Mouse (Mus musculus) hindbrain, embryonic 11.5 days (tissue): ENCODE measurements around the gene Bmp4. TPM values are rescaled to one million over a fixed set of nuclear protein-coding genes. Genes with fewer than 3 reads are reported as not detected.
A peak's percentile ranks its signal among the peaks of the same experiment; 100 is the strongest.

Source experiments
- ATAC-seq: fragments of 200-750 bp; cut with Nextera tagmentation; 2 replicates; pipeline ENCODE4 v1.8.0; 2017; ENCODE audit warnings: mild to moderate bottlenecking, moderate TSS enrichment, moderate library complexity; ENCODE audit not compliant: low FRiP score
- DNase-seq: peaks from one replicate; pipeline ENCODE4 v3.0.0-alpha.2; 2015; ENCODE audit warnings: low spot score
- H3K27ac ChIP-seq: fragments of 300-500 bp; sonication (generic); 2 replicates; pipeline ENCODE4 v1.5.1; 2014; ENCODE audit warnings: mild to moderate bottlenecking, low read depth, low read length
- H3K27me3 ChIP-seq: fragments of 300-500 bp; sonication (generic); 2 replicates; pipeline ENCODE4 v1.6.1; 2014; ENCODE audit warnings: mild to moderate bottlenecking, low read length, moderate library complexity, mixed read lengths; ENCODE audit not compliant: control insufficient read depth, insufficient read depth
- H3K36me3 ChIP-seq: fragments of 300-500 bp; sonication (generic); 2 replicates; pipeline ENCODE4 v1.6.1; 2014; ENCODE audit warnings: mild to moderate bottlenecking, low read length, moderate library complexity, mixed read lengths; ENCODE audit not compliant: control insufficient read depth, insufficient read depth
- H3K4me1 ChIP-seq: fragments of 300-500 bp; sonication (generic); replicated peaks from 2 replicates; pipeline ENCODE4 v1.6.1; 2014; ENCODE audit warnings: low read length, mixed read lengths; ENCODE audit not compliant: control insufficient read depth, insufficient read depth
- H3K4me2 ChIP-seq: fragments of 300-500 bp; sonication (generic); replicated peaks from 2 replicates; pipeline ENCODE4 v1.6.1; 2014; ENCODE audit warnings: mild to moderate bottlenecking, low read depth, low read length
- H3K4me3 ChIP-seq: fragments of 300-500 bp; sonication (generic); 2 replicates; pipeline ENCODE4 v1.5.1; 2014; ENCODE audit warnings: low read depth, low read length
- H3K9ac ChIP-seq: fragments of 300-500 bp; sonication (generic); 2 replicates; pipeline ENCODE4 v1.6.1; 2014; ENCODE audit warnings: low read depth, low read length
- H3K9me3 ChIP-seq: fragments of 300-500 bp; sonication (generic); 2 replicates; pipeline ENCODE4 v1.6.1; 2016; ENCODE audit warnings: low read length; ENCODE audit not compliant: control insufficient read depth
- WGBS: fragments of 180-500 bp; shearing (Covaris S2); extraction: QIAGEN DNeasy Blood & Tissue Kit; methylation state at CpG from one replicate; pipeline ENCODE4 v1.1.7; 2014; 5-methylcytosine and 5-hydroxymethylcytosine counted together
- polyA plus RNA-seq: library from polyadenylated mRNA; unstranded; fragments of >200 nt; fragmentation: Nextera tagmentation; extraction: Ambion mirVana; gene quantifications from 2 replicates; pipeline ENCODE4 v1.2.1, GENCODE M21; 2014

The Bmp4 gene
- polyA plus RNA-seq, 1 experiment from 2014 or later: 11.4 TPM

DNA sequence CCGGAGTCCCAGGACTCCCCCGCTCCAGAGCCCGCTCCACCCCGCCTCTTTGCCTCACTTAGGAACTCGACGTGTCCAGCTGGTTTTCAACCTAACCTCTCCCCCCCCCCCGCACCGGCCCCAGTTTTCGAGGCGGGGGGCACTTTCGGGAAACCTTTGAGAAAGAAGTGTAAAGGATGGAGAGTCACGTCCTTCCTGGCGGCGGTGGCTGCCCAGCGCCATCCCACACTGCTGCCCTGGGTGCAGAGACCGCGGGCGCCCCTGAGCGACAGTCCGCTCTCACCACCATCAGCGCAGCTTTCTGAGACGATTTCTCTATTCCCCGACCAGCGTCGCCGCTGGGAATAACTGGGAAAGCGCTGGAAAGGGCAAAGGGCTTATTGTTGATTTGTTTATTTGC, 1.8 kb downstream of the Bmp4 start:
- Histone ChIP-seq H3K27me3 (peaks cover 51% of the 10 kb centered on the region), H3K4me1 (0 out of 2 replicates have a peak, but pooled peaks cover 5% of the 10 kb centered on the region), H3K4me3 (peak overlapping the region; percentile 48), H3K36me3 (no peaks in the 10 kb centered on the region), H3K9me3 (no peaks in the 10 kb centered on the region), H3K4me2 (peak overlapping the region; percentile 81), H3K9ac (no peak overlapping the region), H3K27ac (no peak overlapping the region)
- DNase-seq (peak; percentile 70), ATAC-seq (no peak)
- WGBS: under 1% methylated on average over 26 of the region's 27 CpGs

- Histone ChIP-seq H3K27me3 (peaks cover 51% of the 10 kb centered on the region), H3K4me2 (peak overlapping the region; percentile 81), H3K9ac (peak overlapping the region; percentile 31; the same call in 1 of the 2 replicates), H3K36me3 (no peaks in the 10 kb centered on the region), H3K4me1 (0 out of 2 replicates have a peak, but pooled peaks cover 5% of the 10 kb centered on the region), H3K27ac (no peak overlapping the region), H3K4me3 (peak overlapping the region; percentile 48), H3K9me3 (no peaks in the 10 kb centered on the region)
- ATAC-seq (peak; percentile 31), DNase-seq (peak; percentile 68)
- under 1% methylated on average over 39 of the region's 41 CpGs for WGBS
Observed at GRCm38 (mm10) chr14:46387821-46388481, 2.5 kb downstream of the Bmp4 start.

DNA sequence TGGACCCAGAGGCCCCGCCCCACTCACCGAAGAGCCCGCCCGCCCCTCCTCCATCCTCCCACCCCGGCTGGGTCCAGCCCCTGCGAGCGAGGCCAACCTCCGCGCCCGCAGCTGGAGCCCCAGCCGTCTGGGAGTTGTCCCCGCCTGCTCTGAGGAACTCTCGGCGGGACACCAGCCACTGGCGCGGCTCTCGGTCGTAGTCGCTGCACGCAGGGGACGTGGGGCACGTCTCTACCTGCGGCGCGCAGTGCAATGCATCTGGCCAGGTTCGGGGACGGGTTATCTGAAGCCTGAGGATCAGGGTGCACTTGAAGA, 3.2 kb downstream of the Bmp4 start:
- H3K4me1 ChIP-seq: 0 out of 2 replicates have a peak, but pooled peaks cover 5% of the 10 kb centered on the region
- H3K9ac ChIP-seq: peak overlapping the region; percentile 31; the same call in 1 of the 2 replicates
- no peaks in the 10 kb centered on the region for H3K9me3 ChIP-seq
- H3K4me3 ChIP-seq: peak overlapping the region; percentile 48
- H3K27ac ChIP-seq: no peak overlapping the region
- peak; percentile 90 for ATAC-seq
- H3K36me3 ChIP-seq: no peaks in the 10 kb centered on the region
- H3K4me2 ChIP-seq: peak overlapping the region; percentile 81
- peaks cover 52% of the 10 kb centered on the region for H3K27me3 ChIP-seq
- DNase-seq: peak; percentile 86
- under 1% methylated on average over 27 of the region's 27 CpGs for WGBS

GRCm38 (mm10) chr14:46386478-46387356, 3.8 kb downstream of the Bmp4 start:
- Histone ChIP-seq H3K9ac (no peak overlapping the region), H3K4me2 (peak overlapping the region; percentile 81), H3K4me3 (peak overlapping the region; percentile 48), H3K4me1 (0 out of 2 replicates have a peak, but pooled peaks cover 5% of the 10 kb centered on the region), H3K9me3 (no peaks in the 10 kb centered on the region), H3K27ac (no peak overlapping the region), H3K27me3 (peaks cover 56% of the 10 kb centered on the region), H3K36me3 (no peaks in the 10 kb centered on the region)
- 1% methylated on average over 28 of the region's 28 CpGs for whole genome bisulfite sequencing
- no peak for DNase-seq
- ATAC-seq: peak; percentile 8; the same call in 1 of the 2 replicates

- H3K9ac ChIP-seq: no peak overlapping the region
Observed at GRCm38 (mm10) chr14:46385701-46386477, 4.6 kb downstream of the Bmp4 start.

DNA sequence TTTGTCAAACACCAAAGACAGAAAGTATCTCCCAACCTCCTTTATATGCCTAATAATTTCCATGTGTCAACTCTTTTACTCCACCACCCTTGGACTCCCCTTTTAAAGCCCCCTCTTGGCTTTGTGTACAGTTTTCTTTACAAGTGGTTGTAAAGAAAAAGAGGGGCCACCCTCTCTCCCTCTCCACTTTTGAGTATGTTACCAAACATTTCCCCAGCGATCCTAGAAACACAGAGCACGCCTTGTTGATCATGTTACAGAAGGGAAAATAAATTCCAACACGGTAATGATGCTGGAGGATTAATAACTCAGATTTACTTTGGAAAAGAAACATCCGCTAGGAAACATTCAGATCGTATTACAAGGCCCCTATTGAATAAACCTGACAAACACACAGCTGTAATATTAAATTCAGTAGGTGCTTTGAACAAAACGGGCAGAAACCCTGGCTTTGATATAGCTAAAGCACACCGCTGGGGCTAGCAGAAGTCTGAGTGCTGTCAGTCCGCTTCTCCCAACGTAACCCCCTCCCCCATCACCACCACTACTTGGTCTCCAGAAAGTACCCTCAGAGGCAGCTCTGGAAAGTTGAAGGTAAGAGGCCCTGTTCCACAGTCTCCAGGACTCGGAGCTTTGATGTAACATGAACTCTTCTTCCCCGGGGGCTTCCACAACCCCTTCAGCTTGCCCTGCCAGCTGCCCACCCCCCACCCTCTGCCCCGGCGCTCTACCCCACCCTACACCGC, 5.3 kb downstream of the Bmp4 start:
- no peak for ATAC-seq
- WGBS: 12% methylated on average over 14 of the region's 14 CpGs
- no peaks in the 10 kb centered on the region for H3K9me3 ChIP-seq
- 0 out of 2 replicates have a peak, but pooled peaks cover 5% of the 10 kb centered on the region for H3K4me1 ChIP-seq
- H3K27me3 ChIP-seq: peaks cover 59% of the 10 kb centered on the region
- H3K27ac ChIP-seq: no peak overlapping the region
- peak overlapping the region; percentile 48 for H3K4me3 ChIP-seq
- peak; percentile 60 for DNase-seq
- peak overlapping the region; percentile 81 for H3K4me2 ChIP-seq
- no peaks in the 10 kb centered on the region for H3K36me3 ChIP-seq
- H3K9ac ChIP-seq: no peak overlapping the region

More at GRCm38 (mm10) chr14:46385701-46386477, 4.6 kb downstream of the Bmp4 start:
- peak; percentile 59 for DNase-seq
- under 1% methylated on average over 39 of the region's 39 CpGs for WGBS
- Histone ChIP-seq H3K4me2 (peak overlapping the region; percentile 81), H3K4me1 (0 out of 2 replicates have a peak, but pooled peaks cover 5% of the 10 kb centered on the region), H3K27me3 (peaks cover 57% of the 10 kb centered on the region), H3K4me3 (peak overlapping the region; percentile 48), H3K36me3 (no peaks in the 10 kb centered on the region), H3K27ac (no peak overlapping the region), H3K9me3 (no peaks in the 10 kb centered on the region)
- no peak for ATAC-seq

GRCm38 (mm10) chr14:46381457-46381856, 9.0 kb downstream of the Bmp4 start:
- H3K4me3 ChIP-seq: no peak overlapping the region
- H3K4me2 ChIP-seq: no peak overlapping the region
- H3K4me1 ChIP-seq: no peaks in the 10 kb centered on the region
- no peaks in the 10 kb centered on the region for H3K36me3 ChIP-seq
- H3K9me3 ChIP-seq: no peaks in the 10 kb centered on the region
- 30% methylated on average over 6 of the region's 6 CpGs for WGBS
- peaks cover 43% of the 10 kb centered on the region for H3K27me3 ChIP-seq
- DNase-seq: no peak
- ATAC-seq: no peak
- no peak overlapping the region for H3K9ac ChIP-seq
- no peak overlapping the region for H3K27ac ChIP-seq

DNA sequence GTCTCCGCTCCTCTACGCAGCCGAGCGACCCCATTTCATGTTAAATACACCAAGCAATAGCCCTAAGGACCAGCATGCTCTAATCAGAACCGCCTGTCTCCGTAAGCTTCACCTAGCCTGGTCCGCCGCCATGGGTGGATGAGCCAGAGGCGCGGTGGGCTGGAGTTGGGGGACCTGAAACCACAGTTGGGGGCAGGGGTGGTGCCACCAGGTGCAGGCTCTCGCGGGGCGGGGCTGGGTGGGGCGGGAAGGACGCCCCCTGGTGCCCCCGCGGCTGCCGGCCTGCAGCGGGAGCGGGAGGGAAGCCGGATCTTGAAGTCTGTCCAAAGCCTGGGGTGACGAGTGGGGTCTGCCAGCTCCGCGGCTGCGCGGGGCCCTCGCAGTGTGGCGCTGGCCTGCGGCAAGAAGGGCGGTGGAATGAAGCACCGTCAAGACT, 10.2 kb downstream of the Bmp4 start:
- Histone ChIP-seq H3K9ac (no peak overlapping the region), H3K27ac (no peak overlapping the region), H3K36me3 (no peaks in the 10 kb centered on the region), H3K4me3 (peak overlapping the region; percentile 30), H3K4me1 (no peaks in the 10 kb centered on the region), H3K4me2 (peak overlapping the region; percentile 60), H3K9me3 (no peaks in the 10 kb centered on the region), H3K27me3 (peaks cover 38% of the 10 kb centered on the region)
- ATAC-seq (no peak; the same call in 1 of the 2 replicates), DNase-seq (peak; percentile 37)
- WGBS: 6% methylated on average over 31 of the region's 31 CpGs
